Mouse (Mus musculus) cerebellum, adult 9-10 months (tissue): ENCODE data around the gene Bbs1.
A peak's percentile ranks its signal among the peaks of the same experiment; 100 is the strongest.
"Not testable (repeated sequence)": the region's sequence is repeated elsewhere in the genome, so short reads cannot be mapped to it uniquely, and the experiment has no call there.

ENCODE experiments used
- DNase-seq: peaks from one replicate; pipeline ENCODE4 v3.0.0; 2022

The Bbs1 gene

DNA sequence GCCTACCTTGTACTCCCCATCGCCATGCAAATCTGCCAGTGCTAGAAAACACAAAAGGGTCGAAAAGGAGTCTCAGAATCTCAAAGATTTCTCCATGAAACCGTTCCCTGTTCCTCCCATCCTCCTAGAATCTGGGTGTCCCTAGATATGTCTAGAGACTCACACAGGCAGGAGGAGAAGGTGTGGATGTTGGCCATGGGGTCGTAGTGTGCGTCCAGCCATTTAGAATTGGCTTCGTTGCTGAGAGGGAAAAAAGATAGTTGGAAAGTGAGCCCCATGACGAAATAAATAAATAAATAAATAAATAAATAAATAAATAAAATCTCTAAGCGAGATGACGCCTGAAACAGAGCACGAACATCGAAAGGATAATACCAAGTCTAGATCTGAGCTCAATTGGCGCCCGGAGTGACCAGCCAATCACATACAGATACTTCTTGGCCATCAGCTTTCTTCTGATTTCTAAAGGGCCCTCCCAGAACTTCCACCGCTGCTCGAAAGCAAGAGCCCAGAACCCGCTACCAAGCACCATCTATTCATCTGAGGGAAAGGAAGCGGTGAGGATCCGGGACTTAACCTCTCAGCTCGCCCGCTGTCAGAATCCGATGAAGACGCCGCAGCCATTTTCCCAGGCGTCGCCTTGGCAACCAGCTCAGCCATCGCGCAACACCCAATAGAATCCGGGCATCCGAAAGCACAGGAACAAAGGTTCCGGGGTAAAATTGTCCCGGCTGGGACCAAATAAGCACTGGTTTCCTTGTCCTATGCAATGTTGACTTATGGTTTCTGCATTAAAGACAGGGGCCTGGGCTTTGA lies at the start of gene Bbs1:
Gene Bbs1, minus strand, starts transcription at position 650 of the 816 bp plus-strand sequence.
- peak; percentile 77 for DNase-seq

DNA sequence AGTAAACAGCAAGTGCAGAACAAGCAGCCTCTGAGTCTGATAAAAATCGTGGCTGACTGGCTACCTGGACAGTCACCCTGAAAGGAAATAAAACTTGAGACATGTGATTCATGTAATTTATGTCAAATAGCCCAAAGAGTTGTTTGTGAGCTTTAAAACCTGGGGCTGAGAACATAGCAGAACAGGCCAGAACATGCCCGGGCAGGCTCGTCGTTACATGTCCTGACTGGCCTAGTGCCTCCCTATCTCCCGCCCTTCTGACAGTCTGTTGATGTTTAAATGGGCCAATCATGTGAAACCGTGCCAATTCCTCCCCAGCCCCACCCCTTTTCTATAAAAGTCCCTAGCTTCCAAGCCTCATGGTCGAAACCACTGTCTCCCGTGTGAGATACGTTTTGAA lies 42.2 kb upstream of the Bbs1 start:
- not testable (repeated sequence) for DNase-seq

DNA sequence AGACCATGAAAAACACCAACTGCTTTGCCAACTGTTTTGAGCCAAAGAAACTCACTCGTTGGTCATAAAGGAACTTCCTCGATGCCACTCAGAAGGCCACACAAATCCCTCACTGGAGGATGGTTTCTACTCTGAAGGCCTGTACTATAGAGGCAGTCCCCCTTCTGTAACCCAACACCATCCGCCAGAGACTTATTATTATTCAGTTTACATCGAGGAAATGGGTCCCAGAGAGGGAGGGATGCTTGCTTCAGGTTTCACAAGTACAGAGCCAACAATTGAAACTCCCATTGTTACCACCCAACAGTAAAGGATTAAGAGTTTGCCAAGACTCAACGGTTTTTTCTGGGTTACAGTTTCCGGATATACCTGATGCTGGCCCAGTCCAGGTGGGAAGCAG lies 39.1 kb upstream of the Bbs1 start:
- no peak for DNase-seq

DNA sequence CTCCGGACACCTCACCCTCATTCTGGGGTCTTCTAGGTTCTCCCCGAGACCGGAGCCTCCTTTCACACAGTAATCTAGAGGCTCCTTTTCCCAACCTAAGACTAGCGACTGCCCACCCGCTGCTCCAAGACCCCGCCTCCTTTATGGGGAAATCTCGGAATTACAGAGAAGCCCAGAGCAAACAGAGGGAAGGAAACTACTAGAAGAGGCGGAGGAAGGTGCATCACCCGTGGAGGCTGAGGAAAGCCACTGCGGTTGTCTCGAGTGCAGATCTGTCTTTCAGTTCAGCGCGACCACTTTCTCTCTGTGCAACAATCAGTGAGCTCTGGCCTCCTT lies 36.8 kb upstream of the Bbs1 start:
- DNase-seq: no peak

DNA sequence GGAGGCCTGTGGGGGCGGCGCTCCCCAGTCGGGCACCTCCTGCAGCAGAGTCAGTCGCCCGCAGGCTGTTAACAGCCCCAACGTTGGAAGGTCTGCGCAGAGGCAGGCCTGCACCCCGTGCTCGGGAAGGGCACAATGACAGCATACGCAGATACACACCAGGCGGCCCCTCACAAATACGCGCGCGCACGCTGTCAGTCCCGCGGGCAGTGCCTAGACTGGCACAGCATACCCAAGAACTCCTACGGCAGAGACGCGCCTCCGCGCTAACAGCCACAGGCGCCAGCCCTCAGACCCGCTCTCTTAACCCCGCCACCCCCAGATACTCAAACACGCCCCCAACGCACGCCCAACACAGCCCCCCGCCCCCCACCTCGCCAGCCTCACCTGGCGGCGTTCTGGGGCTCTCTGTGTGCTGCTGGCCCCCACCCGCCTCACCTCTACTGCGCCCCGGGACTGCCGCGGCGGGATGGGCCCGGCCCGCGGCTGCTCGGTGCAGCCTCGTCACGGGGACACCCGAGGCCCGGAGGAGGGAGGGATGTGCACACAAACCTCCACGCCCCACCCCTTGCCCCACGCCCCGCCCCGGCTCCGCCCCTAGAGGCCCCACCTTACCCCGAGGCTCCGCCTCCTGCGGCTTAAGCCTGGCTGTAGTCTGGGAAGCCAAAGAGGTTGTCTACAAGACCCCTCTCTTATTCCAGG lies 36.3 kb upstream of the Bbs1 start, which contains the start of gene Peli3:
Gene Peli3, minus strand, starts transcription at position 577 of the 702 bp plus-strand sequence.
- peak; percentile 83 for DNase-seq

DNA sequence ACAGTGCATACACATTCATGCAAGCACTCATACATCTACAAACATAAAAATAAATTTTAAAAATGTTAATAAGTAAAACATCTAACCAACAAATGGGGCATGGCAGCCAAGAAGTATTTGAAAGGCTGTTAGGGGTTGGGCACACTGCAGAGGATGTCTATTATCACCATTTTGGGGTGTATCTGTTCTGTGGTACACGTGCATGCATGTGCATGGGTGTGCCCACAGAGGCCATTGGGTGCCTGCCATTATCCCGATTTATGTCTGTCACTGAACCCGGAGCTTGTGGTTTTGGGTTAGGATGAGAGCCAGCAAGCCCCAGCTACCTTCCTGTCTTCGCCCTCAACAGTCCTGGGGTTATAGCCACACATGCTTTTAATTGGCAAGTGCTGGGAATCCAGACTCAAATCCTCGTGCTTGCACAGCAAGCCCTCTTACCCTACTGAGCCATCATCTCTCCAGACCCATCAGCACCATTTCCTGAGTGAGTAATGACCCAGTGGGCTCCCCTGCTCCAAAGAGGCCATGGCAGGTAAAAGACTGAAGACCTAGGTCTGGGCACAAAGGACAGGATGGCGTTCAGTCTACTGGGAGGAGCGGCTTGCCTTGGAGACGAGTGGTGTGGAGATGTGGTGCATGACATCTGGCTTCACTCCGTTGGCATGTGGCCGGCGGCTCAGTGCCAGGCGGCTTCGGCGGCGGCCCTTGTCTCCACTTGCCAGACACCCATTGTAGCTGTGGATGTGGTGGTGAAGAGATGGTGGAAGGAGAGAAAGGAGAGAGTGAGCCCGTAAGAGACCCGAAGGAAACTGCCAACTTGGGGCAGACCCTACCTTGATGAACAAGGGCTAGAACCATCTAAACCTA lies 31.2 kb upstream of the Bbs1 start:
- DNase-seq: peak; percentile 46

DNA sequence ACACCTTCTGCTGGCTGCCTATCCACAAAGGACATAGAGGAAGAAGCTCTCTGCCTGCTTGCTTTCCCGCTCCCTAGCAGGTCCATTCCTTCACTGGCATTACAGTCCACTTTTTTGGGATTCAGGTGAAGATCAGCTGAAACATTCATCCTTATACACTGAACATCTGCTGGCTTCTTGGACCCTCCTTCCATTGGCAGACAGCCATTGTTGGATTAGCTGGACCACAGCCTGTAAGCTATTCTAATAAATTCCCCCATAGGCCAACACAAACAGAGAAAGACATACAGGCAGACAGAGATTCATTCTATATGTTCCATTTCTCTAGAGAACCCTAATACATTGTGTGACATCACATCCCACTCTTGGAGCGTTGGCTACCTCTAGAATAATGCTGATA lies 30.5 kb upstream of the Bbs1 start:
- DNase-seq: no peak

DNA sequence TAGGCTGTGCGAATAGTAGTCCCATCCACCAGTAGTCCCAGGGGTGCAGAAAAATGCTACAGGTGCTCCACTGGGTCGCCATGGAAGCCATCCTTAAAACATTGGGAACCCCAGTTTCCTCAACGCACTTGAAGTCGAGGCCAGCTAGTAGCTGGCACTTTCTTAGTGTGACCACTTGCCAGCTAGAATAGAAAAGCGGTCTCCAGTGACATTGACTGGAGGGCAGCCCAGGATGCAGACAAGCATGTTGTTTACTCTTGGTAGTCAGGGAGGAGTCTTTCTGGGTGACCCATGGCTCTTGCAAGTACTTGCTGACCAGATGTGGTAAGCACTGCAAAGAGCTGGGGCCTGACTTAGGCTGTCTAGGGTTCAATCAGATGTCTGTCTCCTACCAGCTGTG lies 22.4 kb upstream of the Bbs1 start:
- no peak for DNase-seq

DNA sequence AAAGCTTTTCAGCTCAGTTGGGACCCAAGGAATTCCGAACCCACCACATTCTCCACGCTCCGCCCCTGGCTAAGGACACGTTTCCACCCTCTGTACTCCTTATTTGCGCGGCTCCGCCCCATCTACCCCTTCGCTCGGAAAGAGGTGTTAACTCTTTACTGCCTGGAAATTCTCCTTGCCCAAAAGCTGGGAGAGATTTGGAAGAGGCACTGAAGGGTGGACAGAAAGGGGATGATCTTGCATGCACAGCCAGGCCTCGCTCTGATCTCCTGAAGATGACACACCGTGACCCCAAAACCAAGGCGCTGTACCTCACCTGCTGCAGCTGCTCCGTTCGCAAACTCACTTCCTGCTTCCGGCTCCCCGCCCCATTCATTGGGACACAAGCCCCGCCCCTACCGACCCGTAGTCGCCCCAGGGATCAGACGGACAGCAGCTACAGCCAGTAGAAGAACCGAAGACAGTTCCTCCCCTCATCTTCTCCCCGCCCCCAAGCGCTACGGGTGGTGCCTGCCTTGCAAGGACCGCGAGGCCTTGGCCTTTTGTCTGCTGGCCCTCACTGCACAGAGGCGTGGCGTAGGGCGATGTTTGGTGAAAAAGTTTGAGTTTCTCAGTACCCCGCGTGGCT lies 21.6 kb upstream of the Bbs1 start, which contains the start of gene Dpp3:
Gene Dpp3, minus strand, starts transcription at position 384 of the 628 bp plus-strand sequence.
- DNase-seq: peak; percentile 97

DNA sequence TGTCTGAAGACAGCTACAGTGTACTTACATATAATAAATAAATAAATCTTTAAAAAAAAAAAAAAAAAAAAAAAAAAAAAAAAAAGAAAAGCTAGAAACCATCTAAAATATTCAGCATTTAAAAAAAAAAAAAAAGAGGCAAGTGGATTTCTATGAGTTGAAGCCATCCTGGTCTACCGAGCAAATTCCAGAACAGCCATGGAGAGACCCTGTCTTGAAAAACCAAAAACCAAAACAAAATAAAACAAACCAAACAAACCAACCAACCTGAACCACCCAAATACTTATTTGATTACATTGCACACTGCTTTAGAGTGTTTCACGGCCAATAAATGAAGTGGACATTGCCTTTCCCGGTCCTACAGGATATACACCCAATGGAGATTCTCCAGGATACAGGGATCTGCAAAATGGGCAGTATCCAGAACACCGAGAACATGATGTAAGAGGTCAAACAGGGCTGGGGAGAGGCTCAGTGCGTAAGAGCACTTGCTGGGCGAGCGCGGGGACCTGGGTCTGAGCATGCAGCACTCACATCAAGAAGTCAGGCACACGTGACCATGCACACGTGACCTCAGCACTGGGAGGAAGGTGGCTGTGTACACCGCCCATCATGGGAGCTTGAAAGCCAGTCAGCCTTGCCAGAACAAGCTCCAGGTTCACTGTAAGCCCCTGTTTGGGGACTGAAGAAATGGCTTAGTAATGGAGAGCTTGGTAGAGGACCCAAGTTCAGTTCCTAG lies 18.9 kb upstream of the Bbs1 start:
- DNase-seq: no peak

DNA sequence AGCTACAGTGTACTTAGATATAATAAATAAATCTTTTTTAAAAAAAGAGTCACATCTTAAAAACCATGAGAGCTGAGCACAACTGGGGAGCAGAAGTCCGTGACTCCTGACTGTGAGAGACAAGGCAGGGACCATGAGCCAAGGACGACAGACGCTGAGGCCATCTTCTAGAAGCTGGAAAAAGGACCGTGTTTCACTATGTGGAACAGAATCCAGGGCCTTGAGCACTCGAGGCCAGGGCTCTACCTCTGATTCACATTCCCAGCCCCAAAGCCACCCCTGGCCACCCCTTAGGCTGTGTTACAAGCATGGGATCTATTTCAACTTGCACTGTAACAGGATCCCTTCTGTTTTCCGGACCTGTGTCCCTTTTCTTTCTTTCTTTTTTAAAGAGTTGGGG lies 13.2 kb upstream of the Bbs1 start:
- no peak for DNase-seq

DNA sequence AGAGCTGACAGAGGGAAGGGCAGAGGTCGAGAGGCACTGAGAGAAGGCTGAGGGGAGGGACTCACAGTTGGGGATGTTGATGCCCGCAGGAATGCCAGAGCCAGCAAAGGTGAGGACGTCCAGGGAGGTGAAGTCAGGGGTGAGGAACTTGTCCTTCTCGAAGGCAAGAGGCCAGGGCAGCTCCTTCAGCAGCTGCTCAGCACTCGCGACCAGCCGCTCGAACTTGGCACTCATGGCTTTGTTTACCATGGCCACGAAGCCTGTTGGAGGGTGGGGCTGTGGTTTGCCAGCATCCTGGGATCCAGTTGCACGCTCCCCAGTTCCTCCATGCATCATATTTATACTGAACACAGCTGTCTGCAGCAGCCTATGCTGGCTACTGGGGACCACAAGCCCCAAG lies 10.4 kb upstream of the Bbs1 start:
- DNase-seq: no peak

DNA sequence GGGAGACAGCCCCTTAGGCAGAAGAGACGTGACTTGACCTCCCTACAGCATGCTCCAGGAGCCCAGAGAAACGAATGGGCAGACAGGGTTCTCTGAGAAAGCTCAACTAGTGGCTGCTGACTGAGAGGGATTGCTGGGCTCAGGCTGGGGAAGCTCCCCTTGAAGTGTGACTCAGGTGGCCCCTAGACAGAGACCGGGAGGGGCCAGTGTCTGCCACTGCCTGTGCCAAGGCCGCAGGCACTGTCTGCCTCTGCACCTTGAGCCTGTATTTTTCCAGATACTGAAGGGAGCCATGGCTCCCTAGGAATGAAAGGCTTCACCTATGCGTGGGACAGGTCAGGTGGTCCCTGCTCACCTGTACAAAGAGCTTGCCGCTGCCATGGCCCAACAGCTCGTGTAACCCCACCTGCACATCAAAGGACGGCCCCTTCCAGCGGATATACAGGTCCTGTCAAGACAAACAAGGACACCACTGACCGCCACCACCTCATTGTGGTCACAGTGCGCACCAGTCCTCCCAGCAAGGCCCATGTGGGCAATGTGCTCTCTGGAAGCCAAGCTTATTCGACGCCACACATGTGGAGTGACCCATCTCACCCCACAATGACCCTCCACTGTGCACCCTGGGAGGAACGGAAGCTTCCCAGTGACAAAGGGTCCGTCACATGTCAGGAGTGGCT lies 9.6 kb upstream of the Bbs1 start:
- DNase-seq: no peak

DNA sequence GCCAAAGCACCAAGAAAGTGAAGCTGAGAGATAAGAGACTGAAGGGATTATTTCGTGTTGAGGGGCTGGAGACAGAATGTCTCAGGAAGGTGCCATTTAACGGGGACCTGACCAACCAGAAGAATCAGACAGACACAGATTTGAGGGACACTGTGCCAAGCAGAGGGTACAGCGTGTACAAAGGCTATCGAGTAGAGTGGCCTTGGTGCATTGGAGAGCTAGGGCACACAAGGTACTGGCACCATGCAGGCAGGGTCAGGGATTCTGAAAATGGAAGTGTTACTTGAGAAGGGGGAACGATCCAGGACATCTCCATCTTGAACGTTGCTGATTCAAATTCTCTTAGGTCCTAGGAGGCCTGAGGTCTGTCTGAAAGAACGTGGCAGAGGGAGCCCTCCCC lies 2.9 kb upstream of the Bbs1 start:
- DNase-seq: no peak

DNA sequence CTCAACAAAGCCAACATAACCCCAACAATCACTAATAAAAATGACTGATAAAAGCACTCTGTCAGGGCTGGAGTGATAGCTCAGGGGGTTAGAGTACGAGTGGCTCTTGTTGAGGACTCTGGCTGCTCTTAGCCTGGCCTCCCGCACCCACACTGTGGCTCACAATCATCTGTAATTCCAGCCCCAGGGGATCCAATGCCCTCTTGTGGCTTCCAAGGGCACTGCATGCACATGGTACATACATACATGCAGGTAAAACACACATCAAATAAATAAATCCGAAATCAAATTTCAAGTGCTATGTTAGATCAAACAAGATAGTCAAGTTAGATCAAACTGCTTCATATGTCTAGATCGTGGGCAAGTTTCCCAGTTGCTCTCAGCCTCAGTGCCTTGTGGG lies 1.7 kb upstream of the Bbs1 start:
- DNase-seq: no peak

DNA sequence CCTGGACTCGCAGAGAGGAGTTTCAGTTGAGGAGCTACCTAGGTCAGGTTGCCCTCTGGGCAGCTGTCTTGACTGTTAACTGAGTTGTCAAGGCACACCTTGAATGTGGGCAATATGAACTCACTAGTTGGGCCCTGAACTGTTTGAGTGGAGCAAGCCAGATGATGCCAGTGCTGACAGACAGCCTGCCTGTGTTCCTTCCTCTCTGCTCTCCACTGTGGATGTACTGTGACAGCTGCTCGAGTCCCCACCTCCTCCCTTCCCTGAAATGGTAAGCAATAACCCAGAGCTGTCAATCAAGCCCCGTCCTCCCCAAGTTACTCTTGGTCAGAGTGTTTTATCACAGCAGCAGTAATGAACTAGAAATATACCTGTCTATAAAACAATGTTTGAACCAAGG lies 6.5 kb downstream of the Bbs1 start:
- DNase-seq: no peak

DNA sequence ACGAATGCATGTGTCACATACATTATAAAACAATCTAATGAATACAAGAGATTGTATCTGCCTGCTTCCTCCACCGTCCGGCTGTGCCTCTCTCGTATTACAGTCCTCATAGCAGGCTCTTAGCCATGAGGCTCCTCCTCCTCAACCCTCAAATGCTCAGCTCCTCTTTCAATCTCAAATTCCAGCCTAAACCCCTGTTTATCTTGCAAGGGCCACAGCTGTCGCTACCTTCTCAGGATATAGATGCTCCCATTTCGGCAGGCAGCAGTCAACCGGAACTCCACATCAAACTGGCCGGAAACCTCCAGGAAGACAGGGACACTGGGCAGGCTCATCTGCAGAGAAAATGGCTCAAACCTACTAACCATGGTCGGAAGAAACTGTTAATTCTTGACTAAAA lies 7.5 kb downstream of the Bbs1 start:
- DNase-seq: no peak

DNA sequence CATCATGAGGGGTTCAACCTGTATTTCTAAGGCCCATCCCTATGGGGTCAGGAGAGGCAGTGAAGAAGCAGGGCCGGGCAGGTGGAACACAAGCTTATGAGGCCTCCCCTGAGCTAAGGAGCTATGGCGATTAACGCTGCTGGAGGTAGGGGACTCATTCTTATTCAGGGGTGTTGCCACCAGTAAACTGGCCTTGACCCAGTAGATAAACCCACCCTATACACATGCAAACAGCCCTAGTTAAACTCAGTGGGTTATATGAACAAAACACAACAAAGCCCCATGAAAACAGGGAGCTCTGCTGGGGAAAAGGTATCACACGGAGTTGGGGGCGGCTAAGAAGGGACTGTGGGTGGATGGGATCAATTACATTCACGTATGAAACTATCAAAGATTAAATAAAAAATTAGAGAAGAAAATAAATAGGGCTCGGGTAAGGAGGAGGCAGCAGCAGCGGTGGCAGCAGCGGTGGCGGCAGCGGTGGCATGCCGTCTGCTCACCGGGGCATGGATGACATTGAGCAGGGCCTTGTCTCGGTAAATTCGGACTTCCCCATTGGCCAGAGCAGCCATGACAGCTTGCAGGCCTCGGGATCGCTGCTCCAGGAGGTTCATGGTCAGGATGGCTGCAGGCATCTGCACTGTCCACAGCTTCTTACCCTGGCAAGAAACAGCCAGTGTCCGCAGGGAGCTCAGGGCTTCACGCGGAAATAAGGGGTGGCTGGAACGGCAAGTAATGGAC lies 9.5 kb downstream of the Bbs1 start:
- no peak for DNase-seq

DNA sequence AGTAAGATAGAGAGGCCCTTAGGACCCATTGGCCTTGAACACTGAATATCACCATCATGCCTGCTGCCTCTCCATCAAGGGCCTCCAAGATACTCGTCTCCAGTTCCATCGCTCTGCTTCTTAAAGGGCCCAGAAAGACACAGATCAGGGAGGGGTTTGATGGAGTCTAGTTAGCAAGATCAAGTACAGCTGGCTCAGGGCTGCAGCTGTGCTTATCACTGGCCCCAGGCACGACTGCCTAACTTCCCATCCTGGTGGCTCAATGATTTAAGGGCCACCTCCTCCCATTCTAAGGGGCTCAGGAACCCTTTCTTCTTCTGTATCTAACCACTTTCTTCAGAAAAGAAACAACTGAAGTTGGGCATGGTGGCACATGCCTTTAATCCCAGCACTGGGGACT lies 14.6 kb downstream of the Bbs1 start:
- DNase-seq: no peak

DNA sequence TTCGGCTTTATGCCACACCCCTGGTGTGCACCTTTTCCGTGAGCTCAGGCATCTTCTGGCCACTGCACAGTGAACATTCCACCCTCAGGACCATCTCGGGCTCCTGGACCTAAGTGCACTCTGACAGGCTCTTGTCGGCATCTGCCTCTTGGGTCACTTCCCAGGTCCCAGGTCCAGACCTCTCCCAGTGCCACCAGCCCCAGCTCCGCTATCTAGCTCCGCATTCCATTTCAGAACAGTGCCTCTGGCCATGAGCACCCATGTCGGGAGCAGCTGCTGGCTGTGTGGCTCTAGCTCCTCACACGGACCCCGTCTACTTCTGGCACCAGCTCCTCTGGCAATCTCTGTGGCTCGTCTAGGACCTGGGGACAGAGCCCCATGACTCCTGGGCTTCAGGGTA lies 16.6 kb downstream of the Bbs1 start:
- no peak for DNase-seq

DNA sequence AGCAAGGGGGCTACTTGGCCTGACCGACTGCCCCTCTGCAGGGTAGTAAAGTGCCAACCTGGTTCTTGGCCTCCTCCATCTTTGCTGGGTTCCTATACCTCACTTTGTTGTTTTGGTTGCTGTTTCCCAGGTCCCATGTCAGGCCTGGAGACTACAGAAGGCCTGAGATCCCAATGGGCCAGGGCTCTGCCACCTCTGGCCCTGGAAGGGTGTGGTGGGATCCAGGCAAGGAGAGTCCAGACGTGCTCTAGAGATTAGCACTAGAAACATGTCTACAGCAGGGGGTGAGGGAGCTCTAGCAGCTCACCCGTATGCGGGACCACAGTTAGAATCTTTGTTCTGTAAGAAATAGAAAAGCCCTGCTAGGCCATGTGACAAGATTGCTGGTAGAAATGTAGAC lies 22.5 kb downstream of the Bbs1 start:
- no peak for DNase-seq
